Mouse (Mus musculus): ENCODE results near the gene Tas2r135. TPM values are rescaled to one million over a fixed set of nuclear protein-coding genes. Genes with fewer than 3 reads are reported as not detected.

The Tas2r135 gene
- 0.14 TPM in 1 of 2 replicates, not detected in the other for polyA plus RNA-seq (2012; rRNA removed; ENCODE audit: low replicate concordance)

GRCm38 (mm10) chr6:42405134-42405533 is at the start of gene Tas2r135:
Tas2r135 (plus strand) TSS chr6:42405434.

GRCm38 (mm10) chr6:42372816-42373547 is 32.3 kb upstream of the Tas2r135 start, which contains the start of gene Epha1:
Epha1 (minus strand) TSS chr6:42373268.

GRCm38 (mm10) chr6:42399938-42400337 is 5.3 kb upstream of the Tas2r135 start, which contains the start of gene Tas2r143:
Tas2r143 (plus strand) TSS chr6:42400238.

GRCm38 (mm10) chr6:42434446-42434845 is 29.2 kb downstream of the Tas2r135 start, which contains the start of gene Tas2r126:
Tas2r126 (plus strand) TSS chr6:42434535.

Other genes with a start within 250 kb of the Tas2r135 start
- gene Tas2r144, start 190.1 kb upstream of the Tas2r135 start, polyA plus RNA-seq (2012; rRNA removed; ENCODE audit: low replicate concordance), result not detected in 2 replicates
- gene Gstk1, start 159.5 kb upstream of the Tas2r135 start, polyA plus RNA-seq (2012; rRNA removed; ENCODE audit: low replicate concordance), result 38.4 and 87.4 TPM in 2 replicates
- 1.5 TPM in 1 of 2 replicates, not detected in the other for gene Tmem139, start 143.5 kb upstream of the Tas2r135 start, polyA plus RNA-seq (2012; rRNA removed; ENCODE audit: low replicate concordance)
- gene Casp2, start 140.4 kb upstream of the Tas2r135 start, polyA plus RNA-seq (2012; rRNA removed; ENCODE audit: low replicate concordance), result 21.7 and 43.2 TPM in 2 replicates
- gene Clcn1, start 118.7 kb upstream of the Tas2r135 start, polyA plus RNA-seq (2012; rRNA removed; ENCODE audit: low replicate concordance), result 0.07 and 0.12 TPM in 2 replicates
- 1.6 and 5.7 TPM in 2 replicates for gene Fam131b, start 80.8 kb upstream of the Tas2r135 start, polyA plus RNA-seq (2012; rRNA removed; ENCODE audit: low replicate concordance)
- gene Zyx, start 55.8 kb upstream of the Tas2r135 start, polyA plus RNA-seq (2012; rRNA removed; ENCODE audit: low replicate concordance), result 146 and 348 TPM in 2 replicates
- gene Epha1, start 32.2 kb upstream of the Tas2r135 start, polyA plus RNA-seq (2012; rRNA removed; ENCODE audit: low replicate concordance), result 1.2 and 11.6 TPM in 2 replicates
- 0.19 and 0.63 TPM in 2 replicates for gene Tas2r143, start 5.2 kb upstream of the Tas2r135 start, polyA plus RNA-seq (2012; rRNA removed; ENCODE audit: low replicate concordance)
- not detected in 2 replicates for gene Tas2r126, start 29.1 kb downstream of the Tas2r135 start, polyA plus RNA-seq (2012; rRNA removed; ENCODE audit: low replicate concordance)
- gene Olfr458, start 59.8 kb downstream of the Tas2r135 start, polyA plus RNA-seq (2012; rRNA removed; ENCODE audit: low replicate concordance), result not detected in 2 replicates
- not detected in 2 replicates for gene Olfr457, start 70.9 kb downstream of the Tas2r135 start, polyA plus RNA-seq (2012; rRNA removed; ENCODE audit: low replicate concordance)
- not detected in 2 replicates for gene Olfr456, start 81.8 kb downstream of the Tas2r135 start, polyA plus RNA-seq (2012; rRNA removed; ENCODE audit: low replicate concordance)
- not detected in 2 replicates for gene Olfr455, start 142.2 kb downstream of the Tas2r135 start, polyA plus RNA-seq (2012; rRNA removed; ENCODE audit: low replicate concordance)
- 0.06 TPM in 1 of 2 replicates, not detected in the other for gene Tcaf3, start 192.3 kb downstream of the Tas2r135 start, polyA plus RNA-seq (2012; rRNA removed; ENCODE audit: low replicate concordance)
- 5.7 and 6.4 TPM in 2 replicates for gene Tcaf2, start 239.8 kb downstream of the Tas2r135 start, polyA plus RNA-seq (2012; rRNA removed; ENCODE audit: low replicate concordance)

Measured in subcutaneous adipose tissue, adult 2 months (tissue).